Mouse (Mus musculus) stomach, postnatal 0 days (tissue): ENCODE data around the gene Mamdc4. TPM values are rescaled to one million over a fixed set of nuclear protein-coding genes. Genes with fewer than 3 reads are reported as not detected.

Source experiments
- ATAC-seq: fragments of 200-750 bp; cut with Nextera tagmentation; 2 replicates; pipeline ENCODE4 v1.8.0; 2017; ENCODE audit not compliant: low FRiP score, low TSS enrichment
- DNase-seq: peaks from one replicate; pipeline ENCODE4 v3.0.0-alpha.2; 2016; ENCODE audit warnings: low spot score
- H3K27ac ChIP-seq: fragments of 300-500 bp; sonication (generic); replicated peaks from 2 replicates; pipeline ENCODE4 v1.5.1; 2014; ENCODE audit warnings: mild to moderate bottlenecking, control low read depth
- H3K27me3 ChIP-seq: fragments of 300-500 bp; sonication (generic); 2 replicates; pipeline ENCODE4 v1.6.1; 2014; ENCODE audit warnings: low read length; ENCODE audit not compliant: control insufficient read depth, insufficient read depth
- H3K36me3 ChIP-seq: fragments of 300-500 bp; sonication (generic); 2 replicates; pipeline ENCODE4 v1.6.1; 2014; ENCODE audit warnings: low read length, mixed read lengths; ENCODE audit not compliant: control insufficient read depth, insufficient read depth
- H3K4me1 ChIP-seq: fragments of 300-500 bp; sonication (generic); replicated peaks from 2 replicates; pipeline ENCODE4 v1.6.1; 2014; ENCODE audit warnings: antibody characterized with exemption; ENCODE audit not compliant: control insufficient read depth, insufficient read depth
- H3K4me2 ChIP-seq: fragments of 300-500 bp; sonication (generic); replicated peaks from 2 replicates; pipeline ENCODE4 v1.6.1; 2014; ENCODE audit warnings: low read depth, mild to moderate bottlenecking, control low read depth, moderate library complexity
- H3K4me3 ChIP-seq: fragments of 300-500 bp; sonication (generic); 2 replicates; pipeline ENCODE4 v1.5.1; 2014; ENCODE audit warnings: low read depth, low read length, control low read depth
- H3K9ac ChIP-seq: fragments of 300-500 bp; sonication (generic); 2 replicates; pipeline ENCODE4 v1.6.1; 2014; ENCODE audit warnings: mild to moderate bottlenecking, low read length, control low read depth, mixed read lengths
- H3K9me3 ChIP-seq: fragments of 300-500 bp; sonication (generic); 2 replicates; pipeline ENCODE4 v1.6.1; 2016; ENCODE audit warnings: low read length; ENCODE audit not compliant: control insufficient read depth
- CTCF ChIP-seq: IDR thresholded peaks from 2 replicates; pipeline ENCODE4 v1.5.1; 2016; ENCODE audit warnings: antibody characterized with exemption, low read depth, mild to moderate bottlenecking, moderate library complexity
- EP300 ChIP-seq: optimal IDR thresholded peaks from 2 replicates; pipeline ENCODE3; 2016; ENCODE audit warnings: antibody characterized with exemption
- WGBS: fragments of 180-500 bp; shearing (Covaris S2); extraction: QIAGEN DNeasy Blood & Tissue Kit; methylation state at CpG from one replicate; pipeline ENCODE4 v1.1.7; 2014; 5-methylcytosine and 5-hydroxymethylcytosine counted together
- polyA plus RNA-seq: library from polyadenylated mRNA; unstranded; fragments of >200 nt; fragmentation: Nextera tagmentation; extraction: Ambion mirVana; gene quantifications from 2 replicates; pipeline ENCODE4 v1.2.1, GENCODE M21; 2015

Mamdc4 gene
- polyA plus RNA-seq, 1 experiment from 2014 or later, result 0.55 TPM

DNA sequence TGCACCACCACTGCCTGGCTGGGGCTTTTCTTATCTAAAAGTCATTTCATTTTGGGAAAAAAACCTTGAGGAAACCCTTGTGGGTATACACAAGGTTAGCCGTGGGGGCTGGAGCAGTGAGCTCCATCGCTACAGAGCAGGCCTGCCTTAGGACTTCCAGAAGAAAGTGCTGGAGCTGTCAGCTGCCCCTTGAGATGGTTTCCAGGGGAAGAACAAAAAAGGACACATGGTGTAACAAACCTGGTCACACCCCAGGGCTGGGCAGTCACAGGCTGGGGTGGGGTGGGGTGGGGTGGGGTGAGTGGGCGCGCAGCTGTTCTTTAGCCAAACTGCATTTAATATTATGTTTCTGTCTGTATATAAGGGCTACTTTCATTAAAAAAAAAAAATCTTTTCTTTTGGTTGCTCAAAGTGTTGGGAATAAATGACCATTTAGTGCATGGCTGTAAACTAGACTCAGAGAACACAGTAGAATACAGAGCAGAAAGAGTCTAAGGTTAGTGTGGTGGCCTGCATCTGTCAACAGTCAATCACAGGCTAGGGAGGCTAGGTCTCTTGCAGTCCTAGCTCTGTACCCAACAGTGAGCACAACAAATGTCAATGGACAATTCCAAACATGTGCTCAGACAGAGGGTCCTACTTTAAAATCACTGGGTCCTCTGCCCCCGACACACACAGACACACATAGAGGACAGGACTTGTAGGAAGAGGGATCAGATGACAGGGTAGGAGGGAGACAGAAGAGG lies 22.3 kb upstream of the Mamdc4 start:
- H3K27me3 ChIP-seq, result no peaks in the 10 kb centered on the region
- H3K4me1 ChIP-seq, result no peaks in the 10 kb centered on the region
- H3K9ac ChIP-seq, result no peak overlapping the region
- ATAC-seq (no peak), DNase-seq (no peak)
- H3K4me3 ChIP-seq, result no peak overlapping the region
- no peak overlapping the region for H3K27ac ChIP-seq
- TF ChIP-seq CTCF, result no peak
- TF ChIP-seq EP300, result no peak
- no peaks in the 10 kb centered on the region for H3K9me3 ChIP-seq
- WGBS, result 89% methylated on average over 5 of the region's 5 CpGs
- H3K4me2 ChIP-seq, result no peak overlapping the region
- H3K36me3 ChIP-seq, result peaks cover 46% of the 10 kb centered on the region

GRCm38 (mm10) chr2:25591863-25592262 lies 17.2 kb upstream of the Mamdc4 start:
- Histone ChIP-seq H3K4me1 (no peaks in the 10 kb centered on the region), H3K27ac (no peak overlapping the region), H3K9ac (no peak overlapping the region), H3K27me3 (no peaks in the 10 kb centered on the region), H3K4me3 (no peak overlapping the region), H3K4me2 (no peak overlapping the region), H3K36me3 (peaks cover 28% of the 10 kb centered on the region), H3K9me3 (no peaks in the 10 kb centered on the region)
- ATAC-seq (peak; percentile 45; the same call in 1 of the 2 replicates), DNase-seq (peak; percentile 44)
- TF ChIP-seq CTCF (peak; percentile 68), EP300 (no peak)
- 71% methylated on average over 2 of the region's 2 CpGs for WGBS

GRCm38 (mm10) chr2:25588227-25588907 lies 13.7 kb upstream of the Mamdc4 start:
- ATAC-seq, result no peak
- no peak for DNase-seq
- whole genome bisulfite sequencing, result 93% methylated on average over 8 of the region's 8 CpGs

DNA sequence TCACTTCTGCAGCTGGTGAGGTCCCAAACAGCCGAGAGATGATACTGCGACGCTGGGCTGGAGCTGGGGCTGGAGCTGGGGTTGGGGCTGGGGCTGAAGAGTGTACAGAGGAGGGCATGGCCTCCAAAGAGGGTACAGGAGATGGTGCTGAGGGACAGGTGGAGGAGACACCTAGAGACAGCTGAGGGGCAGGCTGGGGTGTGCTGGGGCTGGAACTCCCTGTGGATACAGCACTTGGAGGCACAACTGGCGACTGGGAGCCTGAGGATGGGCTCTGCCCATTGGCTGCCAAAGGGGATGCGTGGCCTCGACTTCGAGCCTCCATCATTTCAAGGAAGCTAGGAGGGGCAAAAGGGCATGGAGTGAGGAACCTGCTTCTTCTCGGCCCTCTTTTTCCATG lies 12.6 kb upstream of the Mamdc4 start:
- Histone ChIP-seq H3K4me3 (no peak overlapping the region), H3K4me1 (no peaks in the 10 kb centered on the region), H3K9me3 (no peaks in the 10 kb centered on the region), H3K4me2 (no peak overlapping the region), H3K27ac (no peak overlapping the region), H3K9ac (no peak overlapping the region), H3K27me3 (no peaks in the 10 kb centered on the region), H3K36me3 (peaks cover 16% of the 10 kb centered on the region)
- WGBS, result 94% methylated on average over 8 of the region's 8 CpGs
- no peak for DNase-seq
- no peak for ATAC-seq
- TF ChIP-seq EP300 (no peak), CTCF (no peak)

More at GRCm38 (mm10) chr2:25588227-25588907, 13.7 kb upstream of the Mamdc4 start:
- Histone ChIP-seq H3K4me3 (no peak overlapping the region), H3K36me3 (peaks cover 20% of the 10 kb centered on the region), H3K4me2 (no peak overlapping the region), H3K4me1 (no peaks in the 10 kb centered on the region), H3K9me3 (no peaks in the 10 kb centered on the region), H3K27ac (no peak overlapping the region), H3K9ac (no peak overlapping the region), H3K27me3 (no peaks in the 10 kb centered on the region)
- TF ChIP-seq EP300, result no peak
- no peak for TF ChIP-seq CTCF

DNA sequence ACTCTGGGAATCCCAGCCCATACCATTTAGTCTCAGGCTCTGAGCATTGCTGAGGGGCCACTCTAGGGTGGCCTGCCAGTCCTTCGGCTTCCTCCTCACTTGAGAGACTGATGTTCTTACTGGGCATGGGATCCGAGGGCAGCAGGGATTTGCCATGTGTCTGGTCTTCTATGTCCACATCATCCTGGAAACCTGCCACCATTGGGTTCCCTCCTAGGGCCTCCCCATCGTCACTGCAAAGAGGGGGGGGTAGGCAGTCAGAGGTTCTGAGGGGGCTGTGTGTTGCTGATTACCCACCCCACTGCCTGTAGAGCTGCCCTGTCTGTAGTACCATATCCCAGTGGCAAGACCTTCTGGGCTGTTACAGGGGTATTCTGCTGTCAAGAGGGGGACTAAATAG lies 11.0 kb upstream of the Mamdc4 start:
- H3K27ac ChIP-seq, result no peak overlapping the region
- H3K36me3 ChIP-seq, result peaks cover 10% of the 10 kb centered on the region
- H3K9me3 ChIP-seq, result no peaks in the 10 kb centered on the region
- no peak for ATAC-seq
- H3K4me3 ChIP-seq, result no peak overlapping the region
- TF ChIP-seq EP300 (no peak), CTCF (no peak)
- H3K27me3 ChIP-seq, result no peaks in the 10 kb centered on the region
- H3K4me1 ChIP-seq, result 0 out of 2 replicates have a peak, but pooled peaks cover 5% of the 10 kb centered on the region
- no peak overlapping the region for H3K9ac ChIP-seq
- WGBS, result 79% methylated on average over 3 of the region's 3 CpGs
- no peak for DNase-seq
- no peak overlapping the region for H3K4me2 ChIP-seq

DNA sequence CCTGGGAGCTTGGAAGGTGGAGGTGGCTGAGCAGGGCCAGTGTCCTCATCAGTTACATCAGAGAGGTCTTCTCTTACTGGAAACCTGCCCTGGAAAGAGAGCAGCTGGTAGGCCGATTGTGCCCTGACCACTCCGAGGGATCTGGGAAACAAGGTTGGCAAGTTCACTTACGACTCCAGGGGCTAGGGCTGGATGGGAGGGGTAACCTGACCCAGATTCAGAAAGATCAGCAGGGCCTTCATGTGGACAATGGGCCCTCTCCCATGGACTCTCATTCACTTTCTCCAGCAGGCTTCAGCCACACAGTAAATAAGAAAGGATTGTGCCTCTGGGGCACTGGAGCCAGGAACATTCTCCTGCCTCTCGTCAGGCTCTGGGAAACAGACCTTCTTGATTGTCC lies 10.2 kb upstream of the Mamdc4 start:
- TF ChIP-seq EP300, result no peak
- no peak for TF ChIP-seq CTCF
- ATAC-seq, result no peak
- peaks cover 7% of the 10 kb centered on the region for H3K36me3 ChIP-seq

More for the DNA sequence above, 10.2 kb upstream of the Mamdc4 start:
- 73% methylated on average over 4 of the region's 4 CpGs for WGBS
- H3K4me3 ChIP-seq, result no peak overlapping the region
- H3K27ac ChIP-seq, result no peak overlapping the region
- DNase-seq, result no peak
- H3K9ac ChIP-seq, result no peak overlapping the region
- peaks cover 5% of the 10 kb centered on the region; the same call in 1 of the 2 replicates for H3K4me1 ChIP-seq
- H3K9me3 ChIP-seq, result no peaks in the 10 kb centered on the region
- H3K4me2 ChIP-seq, result no peak overlapping the region
- peaks cover 2% of the 10 kb centered on the region for H3K27me3 ChIP-seq
